Mouse (Mus musculus): ENCODE measurements around the gene Epgn. TPM values are rescaled to one million over a fixed set of nuclear protein-coding genes. Genes with fewer than 3 reads are reported as not detected.

Epgn gene
- polyA plus RNA-seq (2015; fragmentation: Nextera tagmentation; extraction: Ambion mirVana) = 0.13 and 0.16 TPM in 2 replicates

DNA sequence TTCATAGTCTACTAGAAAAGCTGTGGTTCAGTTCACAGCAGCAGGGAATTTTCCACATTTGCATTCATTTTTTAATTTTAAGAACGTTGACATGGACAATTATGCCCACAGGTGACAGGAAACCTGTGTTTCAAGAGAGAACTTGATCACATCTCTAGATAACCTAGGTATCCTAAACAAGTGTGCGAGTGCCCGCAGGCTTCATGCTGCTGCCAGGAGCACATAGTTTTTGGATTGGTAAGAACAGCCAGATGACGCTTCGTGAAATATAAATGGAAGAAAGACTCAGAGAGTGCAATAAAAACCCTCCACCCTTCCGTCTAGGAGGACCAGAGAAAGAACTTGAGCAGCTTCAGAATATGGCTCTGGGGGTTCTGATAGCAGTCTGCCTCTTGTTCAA is at the start of gene Epgn:
TSS of gene Epgn (plus strand) at position 301 of the 400 bp plus-strand sequence.
- Histone ChIP-seq H3K27ac (replicated peaks) (no peak within 1 kb of the TSS), H3K4me2 (no peak within 1 kb of the TSS), H3K4me3 (no peak within 1 kb of the TSS), H3K4me1 (0 out of 2 replicates have a peak, but pooled peaks cover 3% of the 10 kb centered on the region), H3K27me3 (replicated peaks) (0 out of 2 replicates have a peak, but pooled peaks cover 4% of the 10 kb centered on the region), H3K36me3 (no peaks in the 10 kb centered on the region), H3K9me3 (no peaks in the 10 kb centered on the region), H3K9ac (no peak within 1 kb of the TSS)
- 82% methylated on average over 6 of the region's 6 CpGs for WGBS
- ATAC-seq (ENCODE audit: extremely low read depth, insufficient number of reproducible peaks, low FRiP score, low TSS enrichment) = no peak

DNA sequence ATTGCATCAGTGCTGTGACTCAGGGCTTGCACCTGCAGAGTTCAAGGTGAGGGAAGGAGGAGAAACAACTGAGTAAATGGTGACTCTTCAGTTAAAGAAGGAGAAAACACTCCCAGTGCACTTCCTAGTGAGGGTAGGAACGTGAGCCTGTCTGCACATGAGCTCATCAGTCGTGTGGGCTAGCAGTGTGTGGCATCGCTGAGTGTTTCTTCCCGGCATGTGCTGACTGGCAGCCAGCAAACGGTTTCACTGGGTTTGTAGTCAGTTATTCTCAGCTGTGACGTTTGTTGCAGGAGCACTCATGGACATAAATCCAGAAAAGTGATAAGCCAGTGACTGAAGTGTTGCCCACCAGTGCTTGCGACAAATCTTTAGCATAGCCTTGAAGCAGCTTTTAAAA is 47.0 kb upstream of the Epgn start:
- Histone ChIP-seq H3K27ac (replicated peaks) (no peak overlapping the region), H3K9me3 (no peaks in the 10 kb centered on the region), H3K4me2 (no peak overlapping the region), H3K4me1 (no peaks in the 10 kb centered on the region), H3K4me3 (no peak overlapping the region), H3K27me3 (replicated peaks) (no peaks in the 10 kb centered on the region), H3K36me3 (0 out of 2 replicates have a peak, but pooled peaks cover 3% of the 10 kb centered on the region), H3K9ac (no peak overlapping the region)
- WGBS = 68% methylated on average over 7 of the region's 7 CpGs
- ATAC-seq (ENCODE audit: extremely low read depth, insufficient number of reproducible peaks, low FRiP score, low TSS enrichment) = no peak

DNA sequence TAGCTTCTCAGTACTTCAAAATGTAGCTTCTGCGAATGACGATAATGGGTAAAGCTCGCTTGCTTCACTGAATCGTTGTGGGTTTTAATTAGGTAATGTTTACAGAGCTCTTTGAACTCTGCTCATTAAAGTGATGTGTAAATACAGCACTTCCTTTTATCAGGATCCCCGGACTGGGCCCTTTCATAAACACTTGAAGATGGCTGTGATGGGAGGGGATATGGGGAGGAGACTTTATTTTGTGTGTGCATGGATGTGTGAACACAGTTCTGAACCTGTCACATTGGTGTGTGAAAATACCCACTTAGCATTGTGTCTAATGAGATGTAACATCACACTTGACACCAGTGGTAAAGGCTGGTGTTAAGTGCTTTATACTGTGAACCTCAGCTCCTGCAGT is 39.7 kb upstream of the Epgn start:
- Histone ChIP-seq H3K27me3 (replicated peaks) (no peaks in the 10 kb centered on the region), H3K4me2 (no peak overlapping the region), H3K9ac (no peak overlapping the region), H3K4me3 (no peak overlapping the region), H3K9me3 (no peaks in the 10 kb centered on the region), H3K27ac (replicated peaks) (no peak overlapping the region), H3K36me3 (no peaks in the 10 kb centered on the region), H3K4me1 (no peaks in the 10 kb centered on the region)
- WGBS = 76% methylated on average over 5 of the region's 5 CpGs
- no peak for ATAC-seq (ENCODE audit: extremely low read depth, insufficient number of reproducible peaks, low FRiP score, low TSS enrichment)

DNA sequence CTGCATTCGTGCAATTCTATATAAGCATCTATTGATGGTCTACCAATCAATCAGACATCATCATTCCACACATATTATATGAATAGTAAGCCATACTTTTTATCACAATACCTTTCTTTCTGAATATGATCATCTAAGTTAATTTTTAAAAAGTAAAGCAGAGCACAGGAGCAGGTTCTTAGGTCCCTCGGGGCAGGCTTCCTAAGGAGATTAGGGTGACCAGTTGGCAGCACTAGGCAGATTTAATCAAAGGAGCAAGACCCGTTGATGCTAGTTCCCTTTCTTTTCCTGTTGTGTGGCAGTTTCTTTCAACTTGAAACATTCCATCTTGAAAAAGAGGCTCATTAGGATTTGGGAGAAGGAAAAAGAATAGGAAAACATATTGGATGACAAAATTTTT is 39.1 kb upstream of the Epgn start:
- no peak for ATAC-seq (ENCODE audit: extremely low read depth, insufficient number of reproducible peaks, low FRiP score, low TSS enrichment)
- 67% methylated on average over 3 of the region's 3 CpGs for WGBS
- no peak overlapping the region for H3K27ac ChIP-seq (replicated peaks)

DNA sequence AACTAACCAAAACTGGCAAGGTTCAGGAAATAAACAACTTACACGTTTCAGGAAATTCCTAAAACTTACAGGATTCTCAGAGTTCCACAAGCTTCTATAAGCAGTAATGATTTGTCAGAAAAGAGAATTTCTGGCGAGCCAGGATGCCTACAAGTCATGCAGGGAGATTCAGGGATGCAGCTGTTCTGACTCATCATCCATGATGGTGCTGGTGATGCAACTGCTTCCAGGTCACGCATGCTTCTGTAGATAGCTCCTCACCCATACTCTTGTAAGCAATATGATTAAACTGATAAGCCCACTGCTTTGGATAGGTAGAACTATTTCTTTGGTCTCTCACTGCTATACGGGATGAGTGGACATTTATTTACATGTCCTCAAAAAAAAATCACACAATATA is 38.7 kb upstream of the Epgn start:
- no peaks in the 10 kb centered on the region for H3K36me3 ChIP-seq
- H3K9ac ChIP-seq = no peak overlapping the region
- 80% methylated on average over 4 of the region's 4 CpGs for WGBS
- H3K4me3 ChIP-seq = no peak overlapping the region
- no peaks in the 10 kb centered on the region for H3K27me3 ChIP-seq (replicated peaks)
- no peak overlapping the region for H3K27ac ChIP-seq (replicated peaks)
- no peak for ATAC-seq (ENCODE audit: extremely low read depth, insufficient number of reproducible peaks, low FRiP score, low TSS enrichment)
- H3K4me2 ChIP-seq = no peak overlapping the region
- H3K4me1 ChIP-seq = no peaks in the 10 kb centered on the region
- H3K9me3 ChIP-seq = no peaks in the 10 kb centered on the region

More for the DNA sequence above, 39.1 kb upstream of the Epgn start:
- no peaks in the 10 kb centered on the region for H3K4me1 ChIP-seq
- no peak overlapping the region for H3K4me2 ChIP-seq
- H3K27me3 ChIP-seq (replicated peaks) = no peaks in the 10 kb centered on the region
- no peaks in the 10 kb centered on the region for H3K36me3 ChIP-seq
- no peaks in the 10 kb centered on the region for H3K9me3 ChIP-seq
- no peak overlapping the region for H3K9ac ChIP-seq
- H3K4me3 ChIP-seq = no peak overlapping the region

DNA sequence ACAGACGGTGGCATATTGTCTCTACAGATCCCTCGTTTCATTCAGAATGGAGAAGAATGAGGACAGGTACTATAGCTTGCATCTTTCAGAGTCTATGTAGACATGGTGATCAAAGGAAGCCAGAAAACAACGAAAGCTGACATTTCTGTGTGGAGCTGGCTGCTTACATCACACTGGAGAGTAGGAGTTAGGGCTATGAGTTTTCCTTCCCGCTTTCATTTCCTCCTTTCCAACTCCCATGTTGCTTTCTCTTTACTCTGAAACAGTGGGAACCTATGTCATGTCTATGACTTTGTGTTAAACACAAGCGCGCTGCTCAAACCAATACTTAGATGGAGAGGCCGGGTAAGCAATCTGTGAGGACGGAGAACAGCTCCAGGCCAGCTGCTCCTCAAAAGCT is 27.3 kb upstream of the Epgn start:
- Histone ChIP-seq H3K9ac (no peak overlapping the region), H3K27me3 (replicated peaks) (no peaks in the 10 kb centered on the region), H3K4me1 (no peaks in the 10 kb centered on the region), H3K9me3 (no peaks in the 10 kb centered on the region), H3K36me3 (no peaks in the 10 kb centered on the region), H3K4me2 (no peak overlapping the region), H3K27ac (replicated peaks) (no peak overlapping the region), H3K4me3 (no peak overlapping the region)
- 85% methylated on average over 8 of the region's 8 CpGs for WGBS
- ATAC-seq (ENCODE audit: extremely low read depth, insufficient number of reproducible peaks, low FRiP score, low TSS enrichment) = no peak

DNA sequence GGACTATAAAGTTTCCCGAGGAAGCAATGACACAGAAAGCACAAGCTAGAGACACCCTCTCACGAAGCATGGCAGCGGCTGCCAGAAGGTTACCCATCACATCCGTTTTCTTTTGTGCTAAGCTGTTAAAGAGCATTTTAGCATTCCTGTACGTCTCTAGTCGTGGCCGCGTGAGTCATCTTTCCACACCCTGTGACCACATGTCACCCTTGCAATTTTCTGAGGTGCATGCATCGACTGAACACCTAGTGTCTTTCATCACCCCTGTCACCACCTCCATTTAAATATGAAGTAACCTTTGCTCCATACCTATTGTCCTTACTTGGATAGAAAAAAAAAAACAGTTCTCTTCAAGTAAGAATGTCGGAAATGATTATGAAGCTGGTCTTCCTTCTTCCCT is 12.0 kb upstream of the Epgn start:
- H3K36me3 ChIP-seq = no peaks in the 10 kb centered on the region
- no peak overlapping the region for H3K4me3 ChIP-seq
- H3K4me2 ChIP-seq = no peak overlapping the region; the same call in 1 of the 2 replicates
- no peak overlapping the region for H3K9ac ChIP-seq
- H3K27ac ChIP-seq (replicated peaks) = no peak overlapping the region
- H3K9me3 ChIP-seq = no peaks in the 10 kb centered on the region
- ATAC-seq (ENCODE audit: extremely low read depth, insufficient number of reproducible peaks, low FRiP score, low TSS enrichment) = no peak
- 49% methylated on average over 10 of the region's 10 CpGs for WGBS
- H3K27me3 ChIP-seq (replicated peaks) = no peaks in the 10 kb centered on the region
- peaks cover 15% of the 10 kb centered on the region; the same call in 1 of the 2 replicates for H3K4me1 ChIP-seq

DNA sequence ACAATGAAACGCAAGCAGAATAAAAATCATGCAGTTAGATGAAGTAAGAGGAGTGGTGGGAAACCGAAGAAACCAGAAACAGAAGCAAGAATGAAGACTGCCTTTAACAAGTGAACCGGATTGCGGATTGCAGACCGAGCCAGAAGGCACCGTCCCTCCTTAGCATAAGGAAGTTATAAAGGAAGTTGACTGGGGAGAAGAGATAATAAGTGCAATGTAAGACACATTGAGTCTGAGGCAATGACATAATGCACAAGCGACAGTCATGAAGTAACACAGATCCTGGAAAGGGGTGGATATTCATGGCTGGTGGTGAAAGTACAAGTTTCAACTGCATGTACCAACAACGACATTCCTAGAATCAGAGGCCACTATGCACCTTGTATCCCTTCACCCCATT is 4.2 kb upstream of the Epgn start:
- Histone ChIP-seq H3K9ac (no peak overlapping the region), H3K4me3 (no peak overlapping the region), H3K4me1 (0 out of 2 replicates have a peak, but pooled peaks cover 6% of the 10 kb centered on the region), H3K27me3 (replicated peaks) (0 out of 2 replicates have a peak, but pooled peaks cover 2% of the 10 kb centered on the region), H3K9me3 (no peaks in the 10 kb centered on the region), H3K36me3 (no peaks in the 10 kb centered on the region), H3K4me2 (no peak overlapping the region), H3K27ac (replicated peaks) (no peak overlapping the region)
- WGBS = 74% methylated on average over 8 of the region's 8 CpGs
- no peak for ATAC-seq (ENCODE audit: extremely low read depth, insufficient number of reproducible peaks, low FRiP score, low TSS enrichment)

DNA sequence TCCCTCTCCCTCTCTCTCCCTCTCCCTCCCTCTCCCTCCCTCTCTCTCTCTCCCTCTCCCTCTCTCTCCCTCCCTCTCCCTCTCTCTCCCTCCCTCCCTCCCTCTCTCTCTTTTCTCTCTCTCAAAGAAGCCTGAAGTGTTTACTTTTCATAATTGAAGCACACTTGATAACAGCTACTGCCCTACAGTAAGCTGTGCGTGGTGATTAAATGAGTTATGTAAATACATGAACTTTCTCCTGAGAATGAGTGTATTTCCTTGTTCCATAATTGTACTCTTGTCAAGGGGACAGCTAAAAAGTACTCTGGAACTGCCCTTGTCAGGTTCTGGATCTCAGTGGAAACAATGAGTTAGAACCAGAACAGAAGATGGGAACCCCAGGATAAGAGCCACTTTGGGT is 576 bp downstream of the Epgn start:
- Histone ChIP-seq H3K4me1 (0 out of 2 replicates have a peak, but pooled peaks cover 3% of the 10 kb centered on the region), H3K36me3 (no peaks in the 10 kb centered on the region), H3K9me3 (no peaks in the 10 kb centered on the region), H3K4me3 (no peak overlapping the region), H3K27me3 (replicated peaks) (0 out of 2 replicates have a peak, but pooled peaks cover 4% of the 10 kb centered on the region), H3K9ac (no peak overlapping the region), H3K27ac (replicated peaks) (no peak overlapping the region), H3K4me2 (no peak overlapping the region)
- WGBS = 60% methylated on average over 1 of the region's 1 CpGs
- ATAC-seq (ENCODE audit: extremely low read depth, insufficient number of reproducible peaks, low FRiP score, low TSS enrichment) = no peak

DNA sequence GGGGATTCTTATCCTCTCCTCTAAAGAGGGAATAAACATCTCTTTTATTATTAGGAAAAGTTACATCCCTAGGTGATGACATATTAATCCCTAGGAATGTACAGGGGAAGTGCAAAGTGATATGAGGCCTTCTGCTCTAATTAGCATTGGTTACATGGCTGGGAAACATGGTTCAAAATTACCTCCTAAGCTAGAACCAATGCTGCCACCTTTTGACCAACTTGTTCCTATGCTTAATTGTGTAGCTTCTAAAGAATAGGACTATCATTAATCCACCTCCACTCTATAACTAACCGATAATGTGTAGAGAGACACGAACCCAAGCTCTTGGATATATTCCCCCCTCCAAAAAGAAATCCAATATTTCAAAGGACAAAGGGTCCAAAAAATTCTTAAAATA is 3.4 kb downstream of the Epgn start:
- Histone ChIP-seq H3K9ac (no peak overlapping the region), H3K4me1 (0 out of 2 replicates have a peak, but pooled peaks cover 6% of the 10 kb centered on the region), H3K4me2 (no peak overlapping the region), H3K36me3 (no peaks in the 10 kb centered on the region), H3K9me3 (no peaks in the 10 kb centered on the region), H3K27me3 (replicated peaks) (0 out of 2 replicates have a peak, but pooled peaks cover 4% of the 10 kb centered on the region), H3K4me3 (no peak overlapping the region), H3K27ac (replicated peaks) (no peak overlapping the region)
- 65% methylated on average over 2 of the region's 2 CpGs for WGBS
- no peak for ATAC-seq (ENCODE audit: extremely low read depth, insufficient number of reproducible peaks, low FRiP score, low TSS enrichment)

DNA sequence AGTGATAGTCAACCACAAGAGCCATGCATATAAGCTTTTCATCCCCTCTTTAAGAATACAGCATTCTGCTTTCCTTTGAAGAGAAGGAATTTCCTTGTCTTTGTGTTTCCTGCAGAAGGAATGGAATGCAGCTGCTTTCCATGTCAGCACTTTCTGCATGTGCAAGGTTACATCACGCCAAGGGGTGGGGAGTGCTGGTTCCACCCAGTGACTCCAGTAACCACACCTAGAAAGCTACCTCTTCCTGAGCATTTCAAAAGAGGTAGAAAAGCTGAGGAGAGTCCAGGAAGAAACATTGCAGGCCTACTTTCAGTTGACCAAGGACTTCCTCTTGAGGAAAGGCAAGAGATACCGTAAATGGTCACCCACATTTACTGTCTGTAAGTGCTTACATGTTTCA is 8.1 kb downstream of the Epgn start:
- Histone ChIP-seq H3K27me3 (replicated peaks) (no peaks in the 10 kb centered on the region), H3K4me3 (no peak overlapping the region), H3K36me3 (no peaks in the 10 kb centered on the region), H3K9ac (no peak overlapping the region), H3K4me2 (no peak overlapping the region), H3K27ac (replicated peaks) (no peak overlapping the region), H3K9me3 (no peaks in the 10 kb centered on the region), H3K4me1 (peaks cover 22% of the 10 kb centered on the region)
- 53% methylated on average over 2 of the region's 2 CpGs for WGBS
- no peak for ATAC-seq (ENCODE audit: extremely low read depth, insufficient number of reproducible peaks, low FRiP score, low TSS enrichment)

DNA sequence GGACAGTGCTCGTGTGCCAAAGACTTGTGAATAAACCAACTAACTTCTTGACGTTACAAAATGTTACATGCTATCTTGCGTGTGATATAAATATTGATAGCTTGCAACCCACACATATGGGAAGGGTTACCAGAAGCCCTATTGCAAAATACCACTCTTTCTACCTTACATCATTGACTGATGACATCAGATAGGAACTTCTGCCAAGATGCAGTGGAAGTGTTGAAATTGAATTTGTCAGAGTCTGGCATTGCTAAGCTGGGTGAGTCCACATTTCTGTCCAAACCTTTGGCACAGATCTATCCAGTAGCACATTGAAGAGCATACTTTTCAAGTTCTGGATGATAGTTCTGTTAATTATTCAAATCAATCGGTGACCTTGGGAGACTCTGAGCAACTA is 9.4 kb downstream of the Epgn start:
- Histone ChIP-seq H3K4me1 (peaks cover 20% of the 10 kb centered on the region), H3K4me3 (no peak overlapping the region), H3K27ac (replicated peaks) (no peak overlapping the region), H3K36me3 (no peaks in the 10 kb centered on the region), H3K9me3 (no peaks in the 10 kb centered on the region), H3K27me3 (replicated peaks) (no peaks in the 10 kb centered on the region), H3K4me2 (no peak overlapping the region), H3K9ac (no peak overlapping the region)
- no peak for ATAC-seq (ENCODE audit: extremely low read depth, insufficient number of reproducible peaks, low FRiP score, low TSS enrichment)
- 72% methylated on average over 4 of the region's 4 CpGs for WGBS

Data from heart, embryonic 13.5 days (tissue).